Mouse (Mus musculus): ENCODE results near the gene Scgn. TPM values are rescaled to one million over a fixed set of nuclear protein-coding genes. Genes with fewer than 3 reads are reported as not detected.

The Scgn gene
- polyA plus RNA-seq, 1 experiment from 2014 or later, result 6.1 TPM

DNA sequence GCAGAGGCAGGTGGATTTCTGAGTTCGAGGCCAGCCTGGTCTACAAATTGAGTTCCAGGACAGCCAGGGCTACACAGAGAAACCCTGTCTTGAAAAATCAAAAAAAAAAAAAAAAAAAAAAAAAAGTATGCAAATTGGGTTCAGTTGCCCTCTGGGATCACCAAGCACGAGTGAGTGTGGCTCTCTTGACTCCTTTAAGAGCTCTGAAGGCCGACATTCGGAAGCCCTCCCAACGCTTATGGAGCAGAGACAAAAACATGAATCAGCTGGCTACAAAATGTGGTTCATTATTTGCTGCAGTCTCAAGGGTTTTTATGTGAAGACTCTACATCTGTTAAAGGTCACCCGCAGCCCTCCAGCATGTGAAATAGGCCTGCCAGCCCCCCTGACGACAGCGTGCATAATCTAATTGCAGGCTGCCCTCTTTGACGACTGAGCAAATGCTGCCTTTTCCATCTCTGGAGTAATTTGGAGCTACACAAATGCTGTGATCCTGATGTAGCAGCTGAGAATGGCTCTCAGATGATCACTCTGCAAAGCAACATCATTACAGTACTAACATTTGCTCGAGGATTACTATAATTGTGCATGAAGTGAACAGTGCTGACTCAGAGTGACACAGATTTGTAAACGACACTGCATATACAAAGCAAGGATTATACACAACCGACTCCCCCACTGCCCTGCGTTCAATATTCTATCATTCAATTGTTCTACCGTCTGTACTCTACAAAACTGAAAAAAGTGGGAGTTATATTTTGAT, 41.3 kb downstream of the Scgn start:
- Histone ChIP-seq H3K27me3 (ENCODE audit: control insufficient read depth, insufficient read depth, low read length) (no peaks in the 10 kb centered on the region), H3K4me3 (replicated peaks; ENCODE audit: low read length) (no peak overlapping the region), H3K9me3 (replicated peaks; ENCODE audit: control insufficient read depth, low read length) (no peaks in the 10 kb centered on the region), H3K4me2 (ENCODE audit: low read depth, low read length) (no peak overlapping the region), H3K36me3 (ENCODE audit: control insufficient read depth, insufficient read depth, low read length) (no peaks in the 10 kb centered on the region), H3K9ac (ENCODE audit: low read length) (no peak overlapping the region), H3K27ac (ENCODE audit: low read length) (no peak overlapping the region), H3K4me1 (ENCODE audit: control insufficient read depth, insufficient read depth, low read length) (no peaks in the 10 kb centered on the region)
- no peak for ATAC-seq (ENCODE audit: insufficient read depth, low FRiP score)
- 61% methylated on average over 14 of the region's 14 CpGs for WGBS

DNA sequence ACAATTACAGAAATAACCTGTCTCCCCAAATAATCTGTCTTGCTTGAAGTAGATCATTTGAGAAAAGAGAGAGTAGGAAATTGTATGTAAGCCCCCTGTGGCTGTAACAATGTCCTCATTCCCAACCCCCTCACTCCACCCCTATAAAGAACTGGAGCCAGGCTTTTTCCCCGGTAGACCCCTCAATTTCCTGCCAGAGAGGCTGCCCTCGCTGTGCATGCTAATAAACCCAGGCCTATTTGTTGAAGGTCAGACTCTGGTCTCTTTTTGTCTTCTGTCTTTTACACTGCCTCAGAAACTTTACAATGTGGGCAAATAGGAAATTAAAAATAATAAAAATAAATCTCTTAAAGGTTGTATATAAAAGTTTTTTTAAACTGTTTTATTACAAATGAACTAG, 44.8 kb downstream of the Scgn start:
- no peaks in the 10 kb centered on the region for H3K4me1 ChIP-seq (ENCODE audit: control insufficient read depth, insufficient read depth, low read length)
- H3K27ac ChIP-seq (ENCODE audit: low read length), result no peak overlapping the region
- H3K9me3 ChIP-seq (replicated peaks; ENCODE audit: control insufficient read depth, low read length), result no peaks in the 10 kb centered on the region
- H3K36me3 ChIP-seq (ENCODE audit: control insufficient read depth, insufficient read depth, low read length), result no peaks in the 10 kb centered on the region
- H3K9ac ChIP-seq (ENCODE audit: low read length), result no peak overlapping the region
- 44% methylated on average over 2 of the region's 2 CpGs for WGBS
- H3K4me2 ChIP-seq (ENCODE audit: low read depth, low read length), result no peak overlapping the region
- no peak overlapping the region for H3K4me3 ChIP-seq (replicated peaks; ENCODE audit: low read length)
- H3K27me3 ChIP-seq (ENCODE audit: control insufficient read depth, insufficient read depth, low read length), result no peaks in the 10 kb centered on the region
- no peak for ATAC-seq (ENCODE audit: insufficient read depth, low FRiP score)

DNA sequence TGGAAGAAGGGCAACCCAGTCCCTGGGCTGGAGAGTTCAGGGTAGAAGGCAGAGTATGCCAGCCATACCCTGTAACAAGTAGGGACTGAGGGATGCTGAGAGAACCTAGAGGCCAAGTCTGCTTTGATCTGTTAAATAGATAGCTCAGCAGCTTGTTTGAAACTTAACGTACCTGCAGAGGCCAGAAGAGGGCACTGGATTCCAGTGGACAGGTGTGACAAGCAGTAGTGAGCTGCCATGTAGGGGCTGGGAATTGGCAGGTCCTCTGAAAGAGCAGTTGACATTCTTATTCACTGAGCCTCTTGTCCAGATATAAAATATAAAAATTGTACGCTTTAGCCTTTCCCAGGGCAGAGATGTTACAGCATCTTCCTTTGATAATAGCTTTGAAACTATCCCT, 48.2 kb downstream of the Scgn start:
- Histone ChIP-seq H3K4me3 (replicated peaks; ENCODE audit: low read length) (no peak overlapping the region), H3K9me3 (replicated peaks; ENCODE audit: control insufficient read depth, low read length) (no peaks in the 10 kb centered on the region), H3K4me1 (ENCODE audit: control insufficient read depth, insufficient read depth, low read length) (no peaks in the 10 kb centered on the region), H3K27ac (ENCODE audit: low read length) (no peak overlapping the region), H3K4me2 (ENCODE audit: low read depth, low read length) (no peak overlapping the region), H3K27me3 (ENCODE audit: control insufficient read depth, insufficient read depth, low read length) (no peaks in the 10 kb centered on the region), H3K36me3 (ENCODE audit: control insufficient read depth, insufficient read depth, low read length) (no peaks in the 10 kb centered on the region), H3K9ac (ENCODE audit: low read length) (no peak overlapping the region)
- WGBS, result 55% methylated on average over 2 of the region's 2 CpGs
- ATAC-seq (ENCODE audit: insufficient read depth, low FRiP score), result no peak

DNA sequence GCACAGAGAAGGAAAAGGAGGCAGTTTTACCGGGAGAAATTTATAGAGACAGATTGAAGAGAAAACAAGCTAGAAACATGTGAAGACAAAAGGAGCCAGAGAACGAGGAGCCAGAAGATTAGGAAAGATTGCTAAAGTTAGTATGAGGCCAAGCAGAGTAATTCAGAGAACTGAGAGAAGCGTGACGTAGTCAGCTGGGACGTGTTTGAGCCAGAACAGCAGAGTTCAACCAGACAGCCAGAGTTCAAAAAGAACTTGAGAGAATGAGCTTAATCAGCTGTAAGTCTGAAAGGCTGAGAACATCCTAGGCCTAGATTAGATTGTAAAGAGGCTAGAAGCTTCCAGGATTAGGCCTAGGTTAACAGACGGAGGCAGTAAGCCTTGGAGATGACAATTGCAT, 50.7 kb downstream of the Scgn start:
- ATAC-seq (ENCODE audit: insufficient read depth, low FRiP score), result no peak; the same call in 1 of the 2 replicates
- Histone ChIP-seq H3K4me2 (ENCODE audit: low read depth, low read length) (no peak overlapping the region), H3K36me3 (ENCODE audit: control insufficient read depth, insufficient read depth, low read length) (no peaks in the 10 kb centered on the region), H3K9me3 (replicated peaks; ENCODE audit: control insufficient read depth, low read length) (no peaks in the 10 kb centered on the region), H3K4me3 (replicated peaks; ENCODE audit: low read length) (no peak overlapping the region), H3K27me3 (ENCODE audit: control insufficient read depth, insufficient read depth, low read length) (no peaks in the 10 kb centered on the region), H3K9ac (ENCODE audit: low read length) (no peak overlapping the region), H3K27ac (ENCODE audit: low read length) (no peak overlapping the region), H3K4me1 (ENCODE audit: control insufficient read depth, insufficient read depth, low read length) (no peaks in the 10 kb centered on the region)
- 56% methylated on average over 6 of the region's 6 CpGs for WGBS

DNA sequence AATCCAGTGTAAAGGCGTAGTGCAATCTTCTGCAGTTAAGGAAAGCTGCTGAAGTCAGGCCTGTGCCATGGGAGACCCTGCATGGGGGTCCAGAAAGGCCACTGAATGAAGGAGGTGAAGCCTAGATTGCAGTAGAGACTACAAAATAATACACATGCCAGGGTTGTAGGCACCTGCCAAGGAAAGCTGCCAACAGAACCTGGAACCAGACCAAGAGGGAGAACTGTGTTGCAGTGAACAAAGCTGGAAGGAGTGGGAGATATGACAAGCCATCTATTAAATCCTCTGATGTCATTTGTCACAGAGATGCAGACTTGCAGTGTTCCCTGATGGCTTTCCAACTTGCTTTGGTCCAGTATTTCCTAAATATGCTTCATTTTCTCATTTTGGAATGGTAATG, 52.3 kb downstream of the Scgn start:
- no peak for ATAC-seq (ENCODE audit: insufficient read depth, low FRiP score)
- no peaks in the 10 kb centered on the region for H3K9me3 ChIP-seq (replicated peaks; ENCODE audit: control insufficient read depth, low read length)

DNA sequence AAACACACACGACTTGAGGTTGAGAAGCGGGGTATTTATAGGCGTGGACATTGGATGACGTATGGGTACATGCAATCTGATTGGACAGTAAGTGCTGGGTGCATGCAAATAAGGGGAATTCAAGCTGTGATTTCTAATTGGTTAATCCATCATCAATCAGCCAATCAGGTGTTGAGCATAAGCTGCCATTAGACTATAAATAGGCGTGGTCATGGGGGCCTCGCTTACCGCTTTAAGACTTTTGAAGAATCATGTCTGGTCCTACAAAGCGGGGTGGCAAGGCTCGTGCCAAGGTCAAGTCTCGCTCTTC, 56.8 kb downstream of the Scgn start, which contains the start of gene Hist1h2aa:
TSS of gene Hist1h2aa (plus strand) at position 252 of the 310 bp plus-strand sequence.
- Histone ChIP-seq H3K36me3 (ENCODE audit: control insufficient read depth, insufficient read depth, low read length) (no peaks in the 10 kb centered on the region), H3K27me3 (ENCODE audit: control insufficient read depth, insufficient read depth, low read length) (no peaks in the 10 kb centered on the region), H3K4me2 (ENCODE audit: low read depth, low read length) (no peak within 1 kb of the TSS), H3K4me1 (ENCODE audit: control insufficient read depth, insufficient read depth, low read length) (no peaks in the 10 kb centered on the region), H3K27ac (ENCODE audit: low read length) (no peak within 1 kb of the TSS), H3K4me3 (replicated peaks; ENCODE audit: low read length) (no peak within 1 kb of the TSS), H3K9me3 (replicated peaks; ENCODE audit: control insufficient read depth, low read length) (no peaks in the 10 kb centered on the region), H3K9ac (ENCODE audit: low read length) (no peak within 1 kb of the TSS)
- ATAC-seq (ENCODE audit: insufficient read depth, low FRiP score), result no peak
- whole genome bisulfite sequencing, result 91% methylated on average over 10 of the region's 10 CpGs

More for the DNA sequence above, 52.3 kb downstream of the Scgn start:
- Histone ChIP-seq H3K27ac (ENCODE audit: low read length) (no peak overlapping the region), H3K9ac (ENCODE audit: low read length) (no peak overlapping the region), H3K27me3 (ENCODE audit: control insufficient read depth, insufficient read depth, low read length) (no peaks in the 10 kb centered on the region), H3K4me3 (replicated peaks; ENCODE audit: low read length) (no peak overlapping the region), H3K4me1 (ENCODE audit: control insufficient read depth, insufficient read depth, low read length) (no peaks in the 10 kb centered on the region), H3K36me3 (ENCODE audit: control insufficient read depth, insufficient read depth, low read length) (no peaks in the 10 kb centered on the region), H3K4me2 (ENCODE audit: low read depth, low read length) (no peak overlapping the region)
- 86% methylated on average over 1 of the region's 1 CpGs for WGBS

DNA sequence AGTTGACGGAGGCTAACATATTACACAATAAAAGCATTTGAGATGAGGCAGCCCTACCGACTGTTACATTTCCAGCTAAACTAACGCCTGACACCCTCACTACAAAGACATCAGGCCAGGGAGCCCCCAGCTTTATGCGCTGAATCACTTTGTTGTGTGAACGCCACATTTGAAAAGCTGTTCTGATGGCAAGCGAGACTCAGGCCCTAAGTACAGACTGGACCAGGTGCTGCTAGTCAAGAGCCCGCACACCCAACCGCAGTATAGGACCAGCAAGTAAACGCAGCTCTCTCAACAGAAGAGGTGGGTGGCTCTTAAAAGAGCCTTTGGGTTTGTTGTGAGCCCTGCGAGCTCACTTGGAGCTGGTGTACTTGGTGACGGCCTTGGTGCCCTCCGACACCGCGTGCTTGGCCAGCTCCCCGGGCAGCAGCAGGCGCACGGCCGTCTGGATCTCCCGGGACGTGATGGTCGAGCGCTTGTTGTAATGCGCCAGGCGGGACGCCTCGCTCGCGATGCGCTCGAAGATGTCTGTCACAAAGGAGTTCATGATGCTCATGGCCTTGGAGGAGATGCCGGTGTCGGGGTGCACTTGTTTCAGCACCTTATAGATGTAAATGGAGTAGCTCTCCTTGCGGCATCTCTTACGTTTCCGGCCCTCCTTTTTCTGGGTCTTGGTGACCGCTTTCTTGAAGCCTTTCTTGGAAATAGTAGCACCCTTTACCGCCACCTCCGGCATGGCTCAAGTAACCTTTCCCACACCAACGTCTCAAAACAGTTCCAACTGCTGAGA, 57.4 kb downstream of the Scgn start, which contains the start of gene Hist1h2ba:
TSS of gene Hist1h2ba (minus strand) at position 736 of the 790 bp plus-strand sequence.
- Histone ChIP-seq H3K36me3 (ENCODE audit: control insufficient read depth, insufficient read depth, low read length) (no peaks in the 10 kb centered on the region), H3K4me2 (ENCODE audit: low read depth, low read length) (no peak within 1 kb of the TSS), H3K9ac (ENCODE audit: low read length) (no peak within 1 kb of the TSS), H3K4me1 (ENCODE audit: control insufficient read depth, insufficient read depth, low read length) (peaks cover 2% of the 10 kb centered on the region; the same call in 1 of the 2 replicates), H3K27me3 (ENCODE audit: control insufficient read depth, insufficient read depth, low read length) (no peaks in the 10 kb centered on the region), H3K4me3 (replicated peaks; ENCODE audit: low read length) (no peak within 1 kb of the TSS), H3K27ac (ENCODE audit: low read length) (no peak within 1 kb of the TSS), H3K9me3 (replicated peaks; ENCODE audit: control insufficient read depth, low read length) (no peaks in the 10 kb centered on the region)
- no peak for ATAC-seq (ENCODE audit: insufficient read depth, low FRiP score)
- 91% methylated on average over 36 of the region's 39 CpGs for WGBS

DNA sequence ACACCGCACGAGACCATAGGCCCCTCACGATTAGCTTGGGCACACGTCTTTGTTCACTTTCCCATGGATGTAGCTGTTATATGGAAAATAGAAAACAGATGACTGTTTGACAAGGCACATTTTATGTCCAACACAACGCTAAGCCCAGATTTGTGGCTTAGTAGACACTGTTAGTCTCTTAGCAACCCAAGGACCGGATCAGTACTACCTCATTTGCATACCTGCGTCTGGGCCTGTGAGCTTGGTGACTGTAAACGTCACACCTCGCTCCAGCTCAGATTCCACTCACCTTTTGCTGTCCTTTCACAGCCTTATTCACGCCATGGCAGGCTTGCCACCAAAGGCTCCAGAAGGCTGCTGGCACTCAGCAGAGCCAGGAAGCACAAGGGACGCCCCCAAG, 60.1 kb downstream of the Scgn start:
- WGBS, result 57% methylated on average over 11 of the region's 11 CpGs
- ATAC-seq (ENCODE audit: insufficient read depth, low FRiP score), result no peak
- no peak overlapping the region for H3K4me2 ChIP-seq (ENCODE audit: low read depth, low read length)
- H3K27me3 ChIP-seq (ENCODE audit: control insufficient read depth, insufficient read depth, low read length), result no peaks in the 10 kb centered on the region
- no peak overlapping the region for H3K9ac ChIP-seq (ENCODE audit: low read length)
- no peak overlapping the region for H3K27ac ChIP-seq (ENCODE audit: low read length)
- H3K36me3 ChIP-seq (ENCODE audit: control insufficient read depth, insufficient read depth, low read length), result no peaks in the 10 kb centered on the region
- no peak overlapping the region for H3K4me3 ChIP-seq (replicated peaks; ENCODE audit: low read length)
- peaks cover 9% of the 10 kb centered on the region; the same call in 1 of the 2 replicates for H3K4me1 ChIP-seq (ENCODE audit: control insufficient read depth, insufficient read depth, low read length)
- H3K9me3 ChIP-seq (replicated peaks; ENCODE audit: control insufficient read depth, low read length), result no peaks in the 10 kb centered on the region

DNA sequence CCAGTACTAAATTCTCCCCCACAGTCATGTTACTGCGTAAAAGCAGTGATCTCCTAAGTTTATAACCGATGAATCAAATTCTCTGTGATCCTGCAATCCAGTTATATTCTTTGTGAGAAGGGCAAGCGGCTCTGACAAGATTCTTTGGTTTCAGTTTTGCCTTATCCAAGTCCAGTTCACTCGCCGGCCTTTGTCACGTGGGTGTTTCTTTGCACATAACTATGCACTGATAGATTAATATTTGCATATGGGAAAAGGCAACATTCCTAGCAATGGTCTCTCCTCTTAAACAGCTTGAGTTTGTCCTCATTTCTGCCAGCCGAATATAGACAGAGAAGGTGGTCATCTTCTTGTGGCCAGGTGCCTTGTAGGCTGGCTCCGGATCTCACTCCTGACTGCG, 60.6 kb downstream of the Scgn start:
- no peak overlapping the region for H3K4me2 ChIP-seq (ENCODE audit: low read depth, low read length)
- no peak overlapping the region for H3K9ac ChIP-seq (ENCODE audit: low read length)
- ATAC-seq (ENCODE audit: insufficient read depth, low FRiP score), result no peak
- no peak overlapping the region for H3K4me3 ChIP-seq (replicated peaks; ENCODE audit: low read length)
- H3K36me3 ChIP-seq (ENCODE audit: control insufficient read depth, insufficient read depth, low read length), result no peaks in the 10 kb centered on the region
- H3K4me1 ChIP-seq (ENCODE audit: control insufficient read depth, insufficient read depth, low read length), result peaks cover 9% of the 10 kb centered on the region; the same call in 1 of the 2 replicates
- WGBS, result 80% methylated on average over 9 of the region's 9 CpGs
- H3K9me3 ChIP-seq (replicated peaks; ENCODE audit: control insufficient read depth, low read length), result no peaks in the 10 kb centered on the region
- no peaks in the 10 kb centered on the region for H3K27me3 ChIP-seq (ENCODE audit: control insufficient read depth, insufficient read depth, low read length)
- no peak overlapping the region for H3K27ac ChIP-seq (ENCODE audit: low read length)
